Mouse (Mus musculus) lung, postnatal 0 days (tissue): ENCODE data around the gene Rarres2. TPM values are rescaled to one million over a fixed set of nuclear protein-coding genes. Genes with fewer than 3 reads are reported as not detected.

Experiments used
- ATAC-seq: fragments of 200-750 bp; cut with Nextera tagmentation; 2 replicates; pipeline ENCODE4 v1.8.0; 2017; ENCODE audit warnings: moderate library complexity
- DNase-seq: peaks from one replicate; pipeline ENCODE4 v3.0.0-alpha.2; 2016; ENCODE audit warnings: low spot score
- H3K27ac ChIP-seq: fragments of 300-500 bp; sonication (generic); 2 replicates; pipeline ENCODE4 v1.5.1; 2014; ENCODE audit warnings: antibody characterized with exemption, mild to moderate bottlenecking, low read length, mixed read lengths
- H3K27me3 ChIP-seq: fragments of 300-500 bp; sonication (generic); replicated peaks from 2 replicates; pipeline ENCODE4 v1.6.1; 2014; ENCODE audit warnings: low read length, mixed read lengths; ENCODE audit not compliant: insufficient read depth
- H3K36me3 ChIP-seq: fragments of 300-500 bp; sonication (generic); 2 replicates; pipeline ENCODE4 v1.6.1; 2014; ENCODE audit warnings: low read length, mixed read lengths; ENCODE audit not compliant: insufficient read depth
- H3K4me1 ChIP-seq: fragments of 300-500 bp; sonication (generic); 2 replicates; pipeline ENCODE4 v1.6.1; 2014; ENCODE audit warnings: antibody characterized with exemption, low read depth, low read length, mixed read lengths; ENCODE audit not compliant: insufficient read depth
- H3K4me2 ChIP-seq: fragments of 300-500 bp; sonication (generic); replicated peaks from 2 replicates; pipeline ENCODE4 v1.6.1; 2014; ENCODE audit warnings: low read depth, mild to moderate bottlenecking, low read length, moderate library complexity, mixed read lengths
- H3K4me3 ChIP-seq: fragments of 300-500 bp; sonication (generic); 2 replicates; pipeline ENCODE4 v1.5.1; 2014; ENCODE audit warnings: low read depth, low read length
- H3K9ac ChIP-seq: fragments of 300-500 bp; sonication (generic); replicated peaks from 2 replicates; pipeline ENCODE4 v1.6.1; 2014; ENCODE audit warnings: low read depth, mild to moderate bottlenecking
- H3K9me3 ChIP-seq: fragments of 300-500 bp; sonication (generic); 2 replicates; pipeline ENCODE4 v1.6.1; 2016; ENCODE audit warnings: low read length, mixed read lengths
- CTCF ChIP-seq: IDR thresholded peaks from 2 replicates; pipeline ENCODE4 v1.5.1; 2016; ENCODE audit warnings: antibody characterized with exemption, mild to moderate bottlenecking
- EP300 ChIP-seq: IDR thresholded peaks from 2 replicates; pipeline ENCODE4 v1.6.1; 2016; ENCODE audit warnings: antibody characterized with exemption, mild to moderate bottlenecking, control low read depth
- WGBS: fragments of 180-500 bp; shearing (Covaris S2); extraction: QIAGEN DNeasy Blood & Tissue Kit; methylation state at CpG from one replicate; pipeline ENCODE4 v1.1.7; 2014; 5-methylcytosine and 5-hydroxymethylcytosine counted together
- polyA plus RNA-seq: library from polyadenylated mRNA; unstranded; fragments of >200 nt; fragmentation: Nextera tagmentation; extraction: Ambion mirVana; gene quantifications from 2 replicates; pipeline ENCODE4 v1.2.1, GENCODE M21; 2015

The Rarres2 gene
- polyA plus RNA-seq, 1 experiment from 2014 or later: 301 TPM

DNA sequence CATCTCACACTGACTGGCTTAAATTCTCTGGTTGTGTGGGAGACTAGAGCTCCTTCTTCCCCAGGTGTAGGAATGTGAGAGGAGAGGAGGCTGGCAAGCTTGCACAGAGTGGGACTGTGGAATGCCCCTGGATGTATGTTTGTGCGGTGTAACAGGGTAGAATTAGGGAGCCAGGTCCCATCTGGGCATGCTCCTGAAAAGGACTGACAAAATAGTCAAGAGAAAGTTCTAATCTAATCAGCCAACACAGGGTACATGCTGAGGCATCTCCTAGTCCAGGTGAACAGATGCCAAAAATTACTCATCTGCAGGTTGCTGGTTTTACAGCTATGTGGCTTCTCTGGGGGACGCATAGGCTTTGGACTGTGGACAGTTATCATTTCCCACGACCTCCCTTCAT, 16.6 kb downstream of the Rarres2 start:
- Histone ChIP-seq H3K27me3 (no peaks in the 10 kb centered on the region), H3K4me2 (no peak overlapping the region), H3K27ac (no peak overlapping the region), H3K4me3 (no peak overlapping the region), H3K9me3 (no peaks in the 10 kb centered on the region), H3K4me1 (peaks cover 4% of the 10 kb centered on the region; the same call in 1 of the 2 replicates), H3K9ac (no peak overlapping the region), H3K36me3 (no peaks in the 10 kb centered on the region)
- DNase-seq (no peak), ATAC-seq (no peak)
- 88% methylated on average over 3 of the region's 3 CpGs for WGBS
- TF ChIP-seq EP300 (no peak), CTCF (no peak)

DNA sequence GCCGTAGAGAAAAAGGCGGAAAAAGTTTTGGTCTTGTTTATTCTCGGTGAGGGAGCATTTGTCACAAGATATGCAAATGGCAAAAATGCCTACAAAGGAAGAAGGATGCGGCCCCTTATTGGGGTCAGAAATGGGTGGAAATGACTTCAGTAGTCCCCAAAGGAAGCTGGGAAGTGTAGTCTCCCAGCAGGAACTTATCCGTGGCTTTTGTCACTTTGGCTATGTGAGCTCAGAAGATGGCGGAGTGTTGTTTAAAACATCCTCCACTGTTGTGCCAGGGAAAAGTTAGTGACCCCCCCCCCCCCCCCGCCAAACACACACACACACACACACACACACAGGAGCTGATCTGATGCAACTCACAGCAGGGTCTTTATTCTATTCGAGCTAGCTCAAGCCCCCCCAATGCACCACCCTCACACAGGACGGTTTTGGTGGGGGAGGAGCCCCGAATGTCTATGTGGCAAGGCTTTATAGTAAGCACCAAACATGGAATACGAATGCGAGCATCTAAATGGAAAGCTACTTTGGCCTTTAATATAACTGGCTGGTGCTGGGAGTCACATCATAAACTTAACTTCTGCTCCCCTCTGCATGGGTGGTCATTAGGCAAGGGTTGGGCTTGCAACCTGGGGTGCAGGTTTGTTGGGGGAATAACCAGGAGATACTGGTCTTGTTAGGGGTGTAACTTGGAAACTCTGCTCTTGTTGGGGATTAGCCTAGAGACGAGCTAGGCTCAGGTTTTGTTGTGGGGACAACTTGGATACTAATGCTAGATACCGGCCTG, 17.3 kb downstream of the Rarres2 start:
- peaks cover 4% of the 10 kb centered on the region; the same call in 1 of the 2 replicates for H3K4me1 ChIP-seq
- peak; percentile 85 for ATAC-seq
- H3K4me2 ChIP-seq: peak overlapping the region; percentile 61
- TF ChIP-seq CTCF: no peak
- no peak for TF ChIP-seq EP300
- WGBS: 25% methylated on average over 14 of the region's 14 CpGs
- peak overlapping the region; percentile 19; the same call in 1 of the 2 replicates for H3K9ac ChIP-seq
- H3K36me3 ChIP-seq: no peaks in the 10 kb centered on the region
- H3K9me3 ChIP-seq: no peaks in the 10 kb centered on the region
- H3K27ac ChIP-seq: peak overlapping the region; percentile 94
- no peaks in the 10 kb centered on the region for H3K27me3 ChIP-seq
- peak; percentile 95 for DNase-seq
- H3K4me3 ChIP-seq: peak overlapping the region; percentile 34

DNA sequence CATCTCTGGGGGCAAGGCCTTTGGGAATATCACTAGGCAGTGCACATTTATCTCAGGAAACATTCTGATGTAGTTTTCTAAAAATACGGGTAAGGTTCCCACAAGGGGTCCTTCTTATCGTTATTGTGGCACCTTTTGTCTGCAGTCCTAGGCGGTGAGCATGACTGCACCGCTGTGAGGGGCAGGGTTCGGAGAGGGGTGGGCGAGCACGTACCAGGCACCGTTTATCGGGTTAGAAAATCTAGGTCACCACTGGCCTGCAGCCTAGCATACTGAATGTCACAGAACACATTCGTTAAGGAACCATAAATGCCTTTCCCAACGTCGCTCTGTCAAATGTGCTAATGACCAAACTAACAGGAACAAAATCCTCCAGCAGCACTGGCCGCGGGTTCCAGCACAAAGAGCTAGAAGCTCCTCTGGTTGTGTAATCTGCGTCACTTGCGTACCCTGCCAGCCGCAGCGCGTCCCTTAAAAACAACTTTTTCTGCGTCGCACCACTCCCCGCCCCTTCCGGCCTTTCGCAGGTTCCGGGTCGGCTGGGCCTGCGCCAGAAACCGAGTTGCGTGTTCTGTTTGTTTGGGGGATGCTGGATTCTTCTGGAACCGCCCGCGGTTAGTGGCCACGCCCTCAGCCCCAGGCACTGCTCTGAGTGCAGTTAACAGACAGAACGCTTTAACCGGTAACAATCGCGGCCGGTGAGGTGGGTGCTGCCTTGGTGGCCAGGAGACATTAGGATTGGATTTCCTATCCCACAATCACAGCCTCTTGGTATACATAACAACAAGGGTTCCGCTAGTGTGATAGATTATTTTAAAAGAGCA, 18.1 kb downstream of the Rarres2 start, which contains the start of gene Lrrc61:
Gene Lrrc61, plus strand, starts transcription at position 517 of the 824 bp plus-strand sequence.
- H3K4me2 ChIP-seq: peak within 1 kb of the TSS; percentile 61
- peak; percentile 99 for DNase-seq
- H3K9ac ChIP-seq: peak within 1 kb of the TSS; percentile 27; the same call in 1 of the 2 replicates
- no peaks in the 10 kb centered on the region for H3K36me3 ChIP-seq
- peaks cover 4% of the 10 kb centered on the region; the same call in 1 of the 2 replicates for H3K4me1 ChIP-seq
- H3K27me3 ChIP-seq: no peaks in the 10 kb centered on the region
- TF ChIP-seq EP300 (peak; percentile 90), CTCF (no peak)
- no peaks in the 10 kb centered on the region for H3K9me3 ChIP-seq
- peak; percentile 97 for ATAC-seq
- 1% methylated on average over 39 of the region's 39 CpGs for WGBS
- peak within 1 kb of the TSS; percentile 94 for H3K27ac ChIP-seq
- H3K4me3 ChIP-seq: peak within 1 kb of the TSS; percentile 34

DNA sequence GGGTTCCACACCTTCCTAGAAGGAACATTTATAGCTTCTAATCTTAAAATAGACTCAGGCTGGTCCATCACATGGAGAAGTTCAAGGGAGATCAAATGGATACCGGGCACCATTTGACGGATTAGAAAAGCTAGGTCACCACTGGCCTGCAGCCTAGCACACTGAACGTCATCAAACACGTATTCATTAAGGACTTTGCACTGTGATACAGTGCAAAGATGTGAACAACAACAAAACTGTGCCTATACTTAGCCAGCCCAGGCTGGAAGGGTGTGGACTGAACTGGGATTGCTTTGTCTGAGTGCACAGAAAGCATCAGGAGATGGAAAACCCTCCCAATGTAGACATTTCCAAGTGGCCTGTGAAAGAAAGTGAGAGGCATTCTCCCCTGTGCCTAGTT, 18.8 kb downstream of the Rarres2 start:
- DNase-seq: no peak
- H3K36me3 ChIP-seq: no peaks in the 10 kb centered on the region
- ATAC-seq: no peak
- H3K27me3 ChIP-seq: no peaks in the 10 kb centered on the region
- no peaks in the 10 kb centered on the region for H3K9me3 ChIP-seq
- TF ChIP-seq CTCF: no peak
- TF ChIP-seq EP300: no peak
- peaks cover 4% of the 10 kb centered on the region; the same call in 1 of the 2 replicates for H3K4me1 ChIP-seq
- peak overlapping the region; percentile 61; the same call in 1 of the 2 replicates for H3K4me2 ChIP-seq
- H3K27ac ChIP-seq: peak overlapping the region; percentile 94
- H3K9ac ChIP-seq: no peak overlapping the region
- 72% methylated on average over 4 of the region's 4 CpGs for WGBS
- no peak overlapping the region for H3K4me3 ChIP-seq

DNA sequence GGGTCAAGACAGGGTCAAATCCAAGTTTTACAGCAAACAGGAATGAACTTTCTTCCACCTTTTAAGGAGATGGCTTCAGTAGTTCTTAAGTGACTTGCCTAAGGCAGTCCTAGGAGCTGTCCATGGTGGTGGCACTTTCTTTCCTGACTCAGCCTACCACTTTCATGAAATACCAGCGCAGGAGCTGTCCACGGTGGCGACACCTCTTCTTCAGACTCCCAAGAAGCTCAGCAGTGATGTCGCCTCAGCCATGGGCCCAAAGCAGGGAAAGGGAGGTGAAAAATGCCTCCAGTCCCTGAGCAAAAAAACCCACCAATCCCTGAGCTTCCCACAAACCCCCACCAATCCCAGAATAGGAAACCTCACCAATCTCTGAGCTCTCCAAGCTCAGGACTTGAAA, 19.7 kb downstream of the Rarres2 start:
- peak; percentile 25 for DNase-seq
- Histone ChIP-seq H3K4me1 (peaks cover 4% of the 10 kb centered on the region; the same call in 1 of the 2 replicates), H3K9ac (no peak overlapping the region), H3K27ac (no peak overlapping the region), H3K4me2 (no peak overlapping the region), H3K27me3 (no peaks in the 10 kb centered on the region), H3K9me3 (no peaks in the 10 kb centered on the region), H3K4me3 (no peak overlapping the region), H3K36me3 (no peaks in the 10 kb centered on the region)
- 49% methylated on average over 4 of the region's 4 CpGs for WGBS
- TF ChIP-seq CTCF: no peak
- no peak for TF ChIP-seq EP300
- no peak for ATAC-seq

DNA sequence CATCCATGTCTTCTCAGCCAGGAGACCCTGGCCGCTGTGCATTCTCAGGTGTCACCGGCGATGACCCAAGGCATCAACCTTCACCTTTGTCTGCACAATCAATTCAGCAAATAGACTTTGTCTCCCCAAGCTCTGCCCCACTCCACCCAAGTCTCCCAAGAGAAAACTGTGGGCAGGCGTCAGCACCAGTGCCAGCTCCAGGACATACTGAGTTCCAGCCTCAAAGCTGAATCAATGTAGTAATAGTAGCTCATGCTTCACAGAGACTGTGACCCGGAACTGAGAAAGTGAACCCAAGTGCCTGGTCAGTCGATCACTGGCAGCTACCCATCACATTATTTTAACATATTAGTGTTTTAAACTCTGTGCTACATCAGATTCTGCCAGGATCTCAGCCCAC, 24.3 kb downstream of the Rarres2 start:
- WGBS: 83% methylated on average over 6 of the region's 6 CpGs
- Histone ChIP-seq H3K27ac (no peak overlapping the region), H3K36me3 (no peaks in the 10 kb centered on the region), H3K4me3 (no peak overlapping the region), H3K9me3 (no peaks in the 10 kb centered on the region), H3K9ac (no peak overlapping the region), H3K27me3 (no peaks in the 10 kb centered on the region), H3K4me1 (no peaks in the 10 kb centered on the region), H3K4me2 (no peak overlapping the region)
- no peak for ATAC-seq
- no peak for TF ChIP-seq EP300
- no peak for TF ChIP-seq CTCF
- no peak for DNase-seq
